Mouse (Mus musculus): Measurements from ENCODE around the gene Jazf1.

DNA sequence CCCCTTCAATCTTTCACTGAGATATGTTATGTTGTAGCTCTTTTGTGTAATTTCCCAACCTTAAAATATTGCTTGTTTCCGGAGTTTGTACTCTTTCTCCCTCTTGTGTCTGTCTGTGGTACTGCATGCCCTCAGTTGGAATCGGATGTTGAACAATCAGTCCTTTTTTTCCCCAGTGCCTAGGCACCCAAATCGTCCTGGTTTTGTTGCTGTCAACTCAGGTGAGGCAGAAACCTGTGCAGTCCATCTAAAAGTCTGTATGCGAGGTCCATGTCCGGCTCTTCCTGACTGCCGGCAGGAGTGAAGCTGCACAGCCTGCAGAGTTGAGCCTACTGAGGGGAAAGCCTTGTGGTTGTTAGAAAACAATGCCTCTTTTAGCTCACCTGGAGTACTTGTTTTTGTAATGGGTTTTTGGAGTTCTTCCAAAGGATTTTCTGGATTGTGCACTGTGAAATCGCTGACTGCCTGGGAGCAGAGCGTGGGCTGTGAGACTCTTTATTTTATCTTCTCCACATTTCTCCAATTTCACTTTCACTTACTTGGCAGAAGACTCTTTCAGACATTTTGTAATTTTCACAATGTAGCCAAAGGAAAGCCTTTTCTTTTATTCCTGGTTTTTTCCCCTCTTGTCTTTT lies 343.5 kb downstream of the Jazf1 start:
- TF ChIP-seq CTCF (IDR thresholded peaks at IDR 0.05; ENCODE audit: extremely low read depth, insufficient read length, insufficient replicate concordance, low read depth, low read length) = peak; percentile 59; the same call in 1 of the 2 replicates
- no peak for TF ChIP-seq POLR2A (IDR thresholded peaks at IDR 0.05; ENCODE audit: low read depth, low read length)
